Mouse (Mus musculus): Measurements from ENCODE around the gene Tmem205.

Gene Tmem205

DNA sequence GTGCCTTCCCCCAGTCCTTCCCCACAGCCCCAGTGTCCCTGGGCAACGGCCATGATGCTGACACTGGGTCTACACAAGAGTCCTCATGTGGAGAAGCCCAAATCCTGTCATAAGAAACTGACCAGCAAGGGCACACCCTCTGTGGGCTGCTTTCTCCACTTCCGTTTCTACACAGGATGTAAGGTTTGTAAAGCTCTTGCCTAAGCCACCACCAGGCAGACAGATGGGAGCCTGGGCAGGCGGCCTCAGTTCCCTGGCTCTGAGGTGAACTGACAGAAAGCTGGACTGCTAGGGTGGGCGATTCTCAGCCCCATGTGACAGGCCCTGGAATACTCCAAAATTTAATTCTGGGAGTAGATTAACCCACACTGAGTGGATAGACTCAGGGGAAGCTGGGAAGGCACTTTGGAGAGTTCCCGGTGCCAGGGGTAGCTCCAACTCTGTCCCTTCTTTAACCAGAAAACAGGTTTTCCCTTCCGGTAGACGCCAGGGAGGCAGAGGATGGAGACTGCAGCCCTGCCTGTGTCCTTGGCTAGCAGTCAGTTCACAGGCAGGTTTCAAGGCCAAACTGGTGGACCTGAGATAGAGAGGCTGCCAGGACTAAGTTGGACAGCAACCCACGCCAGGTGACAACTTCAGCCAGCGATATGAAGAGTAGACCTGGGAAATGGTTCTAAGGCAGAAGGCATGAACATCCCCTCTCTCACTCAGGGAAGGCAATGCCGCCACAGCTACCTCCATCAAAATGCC, 17.7 kb downstream of the Tmem205 start:
- DNase-seq, result no peak

DNA sequence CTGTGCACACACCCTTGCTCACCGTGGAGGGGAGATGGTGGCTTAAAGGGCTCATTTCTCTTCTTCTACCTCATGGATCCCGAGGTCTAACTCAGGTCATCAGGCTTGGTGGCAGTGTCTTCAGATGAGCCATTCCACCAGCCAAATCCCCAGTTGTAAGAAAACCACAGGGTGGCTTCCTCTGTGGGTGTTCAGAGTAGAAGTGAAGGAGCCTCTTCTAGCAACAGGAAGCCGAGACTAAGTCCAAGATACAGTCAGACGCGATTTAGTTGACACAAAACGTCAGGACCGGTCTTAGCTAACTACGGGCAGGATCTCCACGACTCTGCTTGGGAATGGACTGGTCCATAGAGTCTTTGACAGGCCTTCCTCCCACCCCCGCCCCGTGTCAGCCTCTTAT, 19.1 kb downstream of the Tmem205 start:
- DNase-seq, result no peak

DNA sequence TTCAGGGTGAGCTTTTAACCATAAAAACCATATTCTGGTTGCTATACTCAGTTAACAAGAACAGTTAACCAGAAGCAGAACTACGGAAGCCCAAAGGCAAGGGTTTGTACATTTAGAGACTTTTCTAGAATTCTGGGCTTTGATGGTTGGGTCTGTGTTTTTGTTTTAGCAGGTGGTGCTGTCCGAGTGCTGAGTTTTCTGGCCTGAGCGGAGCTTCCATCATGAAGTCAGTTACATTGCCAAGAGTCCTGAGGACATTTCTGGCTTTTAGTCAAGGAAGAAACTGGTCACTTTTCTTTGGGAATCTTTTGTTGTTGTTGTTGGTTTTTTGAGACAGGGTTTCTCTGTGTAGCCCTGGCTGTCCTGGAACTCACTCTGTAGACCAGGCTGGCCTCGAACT, 23.3 kb downstream of the Tmem205 start:
- DNase-seq, result no peak

DNA sequence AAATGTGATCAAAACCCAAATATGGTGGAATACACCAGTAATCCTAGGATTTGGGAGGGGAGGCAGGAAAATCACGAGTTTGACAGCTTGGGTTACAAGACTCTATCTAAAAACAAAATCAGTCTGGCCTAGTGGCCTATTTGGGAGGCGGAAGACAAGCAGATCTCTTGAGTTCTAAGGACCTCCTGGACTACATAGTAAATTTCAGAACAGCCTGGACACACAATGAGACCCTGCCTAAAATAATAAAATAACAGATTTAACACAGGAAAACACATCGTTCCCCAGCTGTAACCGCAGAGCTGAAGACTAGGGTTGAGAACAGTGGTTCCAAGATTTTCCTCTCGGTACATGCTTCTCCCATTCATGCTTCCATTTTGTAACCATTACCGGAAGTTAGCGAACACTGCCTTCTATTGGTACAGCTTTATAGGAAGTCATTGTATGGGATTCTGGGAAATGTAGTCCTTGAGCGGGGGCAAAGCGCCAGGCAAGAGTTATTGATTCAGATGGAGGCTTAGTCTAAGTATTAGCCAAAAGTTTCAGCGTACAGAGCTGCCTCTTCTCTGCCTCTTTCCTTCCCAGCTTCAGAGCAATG, 26.0 kb downstream of the Tmem205 start:
- peak; percentile 28 for DNase-seq

DNA sequence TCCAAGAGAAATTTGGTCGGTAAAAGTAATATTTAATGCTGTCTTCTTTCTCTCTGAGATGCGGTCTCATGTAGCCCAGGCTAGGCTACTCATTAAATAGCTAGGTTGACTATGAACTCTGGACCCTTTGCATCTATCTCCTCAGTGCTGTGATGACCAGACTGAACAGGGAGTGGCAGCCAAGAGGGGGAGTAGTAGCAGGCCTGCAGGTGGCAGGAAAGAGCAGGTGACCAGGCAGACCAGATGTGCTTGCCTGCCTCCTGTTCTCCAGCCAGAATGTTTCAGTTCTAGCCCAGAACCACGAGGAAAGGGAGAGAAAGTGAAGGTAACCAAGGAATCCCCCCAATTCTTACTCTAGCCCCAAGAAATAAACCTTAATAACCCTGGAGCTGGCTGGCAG, 38.1 kb downstream of the Tmem205 start:
- no peak for DNase-seq

DNA sequence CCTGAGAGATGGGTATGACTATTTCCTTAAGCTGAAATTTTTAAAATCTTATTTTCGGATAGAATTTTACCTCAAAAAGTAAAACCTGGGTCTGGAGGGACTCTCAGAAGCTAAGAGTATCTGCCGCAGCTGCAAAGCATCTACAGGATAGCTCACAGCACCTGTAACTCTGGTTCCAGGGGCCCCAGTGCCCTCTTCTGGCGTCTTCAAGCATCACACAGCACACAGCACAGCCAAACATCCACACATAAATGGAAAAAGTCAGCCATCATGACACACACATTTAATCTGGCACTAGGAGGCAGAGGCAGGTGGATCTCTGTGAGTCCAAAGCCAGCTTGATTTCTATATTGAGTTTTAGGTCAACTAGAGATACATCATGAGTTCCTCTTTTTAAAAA, 50.8 kb downstream of the Tmem205 start:
- peak; percentile 38 for DNase-seq

DNA sequence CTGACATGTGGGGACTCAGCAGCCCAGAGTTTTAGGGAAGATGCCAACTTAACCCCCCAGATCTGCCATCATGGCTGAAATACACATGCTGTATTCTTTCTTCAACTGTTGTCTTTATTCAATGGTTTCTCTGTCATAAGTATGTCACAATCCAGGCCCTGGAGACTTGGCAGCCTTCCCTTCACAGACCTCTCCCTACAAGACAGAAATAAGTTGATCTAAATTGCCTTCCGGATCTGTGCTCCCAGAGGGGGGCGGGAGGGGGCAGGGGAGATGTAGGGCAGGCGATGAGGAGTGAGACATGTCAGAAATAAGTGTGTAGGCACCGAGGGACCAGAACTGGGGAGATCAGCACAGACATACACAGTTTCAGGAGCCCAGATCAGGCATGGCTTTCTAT, 55.2 kb downstream of the Tmem205 start:
- DNase-seq, result no peak
